Mouse (Mus musculus): ENCODE data around the gene Dmpk. TPM values are rescaled to one million over a fixed set of nuclear protein-coding genes. Genes with fewer than 3 reads are reported as not detected.

Dmpk gene
- polyA plus RNA-seq, 1 experiment from 2014 or later, result 10.1 TPM

DNA sequence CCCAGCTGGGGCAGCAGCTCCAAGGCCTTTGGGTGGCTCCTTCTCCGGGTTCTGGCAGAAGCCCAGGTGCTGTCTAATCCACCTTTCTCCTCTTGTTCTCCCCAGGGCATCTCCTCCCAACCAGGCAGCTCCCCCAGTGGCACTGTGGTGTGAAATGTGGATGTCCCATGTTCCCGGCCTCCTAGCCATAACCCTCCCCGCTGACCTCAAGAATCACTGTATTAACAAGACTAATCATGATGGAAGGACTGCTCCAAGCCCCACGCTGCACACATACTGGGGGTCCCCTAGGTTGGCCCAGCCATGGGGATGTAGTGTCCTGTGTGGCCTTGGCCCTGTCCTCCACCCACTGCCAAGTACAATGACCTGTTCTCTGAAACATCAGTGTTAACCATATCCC, 1.5 kb upstream of the Dmpk start:
- peaks cover 12% of the 10 kb centered on the region for H3K4me1 ChIP-seq (replicated peaks; ENCODE audit: control insufficient read depth, insufficient read depth, low read length)
- no peak for ATAC-seq
- H3K36me3 ChIP-seq (ENCODE audit: control insufficient read depth, insufficient read depth), result peaks cover 34% of the 10 kb centered on the region
- no peak overlapping the region for H3K4me3 ChIP-seq (replicated peaks; ENCODE audit: low read length)
- H3K9me3 ChIP-seq (ENCODE audit: control insufficient read depth, low read length), result no peaks in the 10 kb centered on the region
- no peak overlapping the region for H3K27ac ChIP-seq (ENCODE audit: low read length)
- 83% methylated on average over 4 of the region's 4 CpGs for WGBS
- no peak overlapping the region for H3K4me2 ChIP-seq (ENCODE audit: low read length)
- H3K27me3 ChIP-seq (replicated peaks; ENCODE audit: control insufficient read depth, insufficient read depth, low read length), result no peaks in the 10 kb centered on the region
- no peak overlapping the region for H3K9ac ChIP-seq (replicated peaks; ENCODE audit: low read depth, low read length)

DNA sequence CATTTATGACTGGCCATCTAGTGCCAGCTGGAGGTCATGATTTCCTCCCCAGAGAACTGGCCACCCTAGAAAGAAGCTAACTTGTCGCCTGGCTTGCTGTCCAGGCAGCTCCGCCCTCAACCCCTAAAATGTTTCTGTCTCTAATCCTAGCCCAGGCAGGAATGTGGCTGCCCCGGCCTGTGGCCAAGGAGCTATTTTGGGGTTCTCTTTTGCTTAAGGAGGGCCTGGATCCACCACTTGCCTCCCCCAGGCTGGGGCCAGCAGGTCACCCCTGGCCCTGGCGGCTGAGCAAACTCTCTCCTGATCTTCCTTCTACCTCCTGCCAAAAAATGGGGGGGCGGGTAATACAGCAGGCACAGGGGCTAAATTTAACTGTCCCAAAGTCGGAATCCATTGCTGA, 553 bp upstream of the Dmpk start:
- no peak for ATAC-seq
- Histone ChIP-seq H3K27me3 (replicated peaks; ENCODE audit: control insufficient read depth, insufficient read depth, low read length) (no peaks in the 10 kb centered on the region), H3K4me3 (replicated peaks; ENCODE audit: low read length) (no peak overlapping the region), H3K27ac (ENCODE audit: low read length) (no peak overlapping the region), H3K9ac (replicated peaks; ENCODE audit: low read depth, low read length) (no peak overlapping the region), H3K4me2 (ENCODE audit: low read length) (no peak overlapping the region), H3K36me3 (ENCODE audit: control insufficient read depth, insufficient read depth) (peaks cover 38% of the 10 kb centered on the region), H3K4me1 (replicated peaks; ENCODE audit: control insufficient read depth, insufficient read depth, low read length) (peaks cover 2% of the 10 kb centered on the region), H3K9me3 (ENCODE audit: control insufficient read depth, low read length) (no peaks in the 10 kb centered on the region)
- 64% methylated on average over 6 of the region's 6 CpGs for WGBS

DNA sequence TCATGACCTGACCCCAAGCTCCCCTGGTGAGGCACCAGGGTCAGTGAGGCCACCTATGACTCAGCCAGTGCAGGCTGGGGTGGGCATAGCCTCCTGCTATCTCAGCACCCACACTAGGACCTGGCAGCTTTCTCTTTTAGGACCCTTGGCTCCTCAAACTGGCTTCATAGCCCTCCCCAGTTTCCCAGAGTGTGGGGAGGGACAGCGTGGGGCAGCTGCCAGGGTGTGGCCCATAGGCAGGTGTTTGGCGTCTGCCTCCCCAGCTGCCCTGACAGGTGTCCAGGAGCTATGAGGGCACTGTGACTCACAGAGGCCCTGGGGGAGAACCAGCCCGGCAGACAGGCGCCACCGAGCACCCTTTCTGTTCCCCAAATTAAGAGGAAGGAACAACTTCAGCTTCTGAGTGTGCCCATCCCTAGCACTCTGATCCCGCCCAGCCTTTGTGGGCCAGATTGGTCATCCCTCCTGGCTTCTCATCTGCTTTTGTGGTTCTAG, 675 bp downstream of the Dmpk start:
- no peak for ATAC-seq
- Histone ChIP-seq H3K27me3 (replicated peaks; ENCODE audit: control insufficient read depth, insufficient read depth, low read length) (no peaks in the 10 kb centered on the region), H3K9me3 (ENCODE audit: control insufficient read depth, low read length) (no peaks in the 10 kb centered on the region), H3K36me3 (ENCODE audit: control insufficient read depth, insufficient read depth) (peaks cover 33% of the 10 kb centered on the region), H3K9ac (replicated peaks; ENCODE audit: low read depth, low read length) (no peak overlapping the region), H3K4me3 (replicated peaks; ENCODE audit: low read length) (no peak overlapping the region), H3K4me1 (replicated peaks; ENCODE audit: control insufficient read depth, insufficient read depth, low read length) (no peaks in the 10 kb centered on the region; the same call in 1 of the 2 replicates), H3K27ac (ENCODE audit: low read length) (no peak overlapping the region), H3K4me2 (ENCODE audit: low read length) (no peak overlapping the region)
- 79% methylated on average over 6 of the region's 6 CpGs for WGBS

DNA sequence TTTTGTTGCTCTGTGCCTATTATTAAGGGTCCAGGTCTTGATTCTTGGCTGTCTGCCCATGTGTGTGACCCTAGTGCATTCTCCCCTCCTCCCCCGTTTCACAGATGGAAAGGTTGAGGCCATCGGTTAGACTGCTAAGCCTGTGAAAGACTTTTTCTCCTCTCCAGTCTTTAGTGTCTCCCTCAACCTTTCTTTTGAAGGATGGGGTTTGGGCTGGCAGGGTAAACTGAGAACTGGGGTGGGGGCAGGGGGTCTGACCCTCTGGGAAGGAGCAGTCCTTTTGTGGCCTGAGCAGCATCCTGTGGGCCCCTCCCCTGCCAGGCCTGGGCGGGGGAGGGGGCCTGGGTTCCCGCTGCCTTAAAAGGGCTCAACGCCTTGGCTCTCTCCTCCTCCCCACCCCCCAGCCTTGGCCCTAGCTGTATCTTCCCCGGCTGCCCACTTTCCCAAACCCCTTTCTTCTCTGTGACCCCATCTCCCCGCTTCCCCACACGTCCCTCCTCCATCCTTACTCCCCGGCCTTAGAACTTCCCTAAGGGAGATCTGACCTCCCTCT, 1.3 kb downstream of the Dmpk start:
- no peaks in the 10 kb centered on the region for H3K9me3 ChIP-seq (ENCODE audit: control insufficient read depth, low read length)
- H3K27me3 ChIP-seq (replicated peaks; ENCODE audit: control insufficient read depth, insufficient read depth, low read length), result no peaks in the 10 kb centered on the region
- H3K36me3 ChIP-seq (ENCODE audit: control insufficient read depth, insufficient read depth), result peaks cover 32% of the 10 kb centered on the region
- WGBS, result 23% methylated on average over 9 of the region's 9 CpGs
- no peak overlapping the region for H3K27ac ChIP-seq (ENCODE audit: low read length)
- no peak overlapping the region for H3K9ac ChIP-seq (replicated peaks; ENCODE audit: low read depth, low read length)
- no peaks in the 10 kb centered on the region; the same call in 1 of the 2 replicates for H3K4me1 ChIP-seq (replicated peaks; ENCODE audit: control insufficient read depth, insufficient read depth, low read length)
- H3K4me2 ChIP-seq (ENCODE audit: low read length), result no peak overlapping the region
- ATAC-seq, result no peak
- no peak overlapping the region for H3K4me3 ChIP-seq (replicated peaks; ENCODE audit: low read length)

DNA sequence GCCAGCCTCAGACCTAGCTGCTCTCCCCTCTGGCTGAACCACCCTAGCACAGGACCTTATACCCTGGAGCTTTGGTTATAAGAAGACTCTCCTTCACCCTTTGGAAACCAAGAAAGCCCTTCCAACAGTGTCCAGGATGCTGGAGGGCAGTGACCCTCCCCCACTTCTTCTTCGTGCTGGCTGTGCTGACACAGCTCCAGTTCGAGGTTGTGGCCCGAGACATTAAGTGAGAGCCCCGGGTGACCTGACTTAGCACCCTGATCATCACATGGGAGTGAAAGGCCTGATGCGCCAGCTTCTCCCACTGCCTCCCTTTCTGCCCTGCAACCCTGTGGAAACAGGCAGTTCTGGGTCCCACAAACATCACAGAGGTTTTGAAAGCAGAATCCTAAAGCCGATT, 1.8 kb downstream of the Dmpk start:
- H3K9ac ChIP-seq (replicated peaks; ENCODE audit: low read depth, low read length), result no peak overlapping the region
- H3K36me3 ChIP-seq (ENCODE audit: control insufficient read depth, insufficient read depth), result peaks cover 29% of the 10 kb centered on the region
- H3K27ac ChIP-seq (ENCODE audit: low read length), result no peak overlapping the region
- H3K4me2 ChIP-seq (ENCODE audit: low read length), result no peak overlapping the region
- no peaks in the 10 kb centered on the region for H3K9me3 ChIP-seq (ENCODE audit: control insufficient read depth, low read length)
- ATAC-seq, result no peak
- H3K4me1 ChIP-seq (replicated peaks; ENCODE audit: control insufficient read depth, insufficient read depth, low read length), result no peaks in the 10 kb centered on the region; the same call in 1 of the 2 replicates
- no peaks in the 10 kb centered on the region for H3K27me3 ChIP-seq (replicated peaks; ENCODE audit: control insufficient read depth, insufficient read depth, low read length)
- 14% methylated on average over 6 of the region's 6 CpGs for WGBS
- H3K4me3 ChIP-seq (replicated peaks; ENCODE audit: low read length), result no peak overlapping the region

DNA sequence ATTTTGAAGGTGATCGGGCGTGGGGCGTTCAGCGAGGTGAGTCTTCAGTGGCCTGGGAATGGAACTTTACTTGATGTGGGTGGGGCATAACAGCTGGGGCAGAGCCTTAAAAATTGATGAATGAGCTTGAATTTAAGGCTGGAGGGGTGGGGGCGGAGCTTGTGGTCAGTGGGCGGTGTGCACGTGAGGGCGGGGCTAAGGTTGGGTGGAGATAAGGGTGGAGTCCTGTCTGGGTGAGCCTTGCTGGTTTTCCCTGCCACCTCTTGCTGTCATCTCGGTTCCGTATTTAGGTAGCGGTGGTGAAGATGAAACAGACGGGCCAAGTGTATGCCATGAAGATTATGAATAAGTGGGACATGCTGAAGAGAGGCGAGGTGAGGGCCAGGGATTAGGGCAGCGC, 2.4 kb downstream of the Dmpk start:
- no peaks in the 10 kb centered on the region for H3K27me3 ChIP-seq (replicated peaks; ENCODE audit: control insufficient read depth, insufficient read depth, low read length)
- WGBS, result 18% methylated on average over 14 of the region's 14 CpGs
- peaks cover 29% of the 10 kb centered on the region for H3K36me3 ChIP-seq (ENCODE audit: control insufficient read depth, insufficient read depth)
- no peaks in the 10 kb centered on the region for H3K9me3 ChIP-seq (ENCODE audit: control insufficient read depth, low read length)
- H3K27ac ChIP-seq (ENCODE audit: low read length), result no peak overlapping the region
- H3K4me3 ChIP-seq (replicated peaks; ENCODE audit: low read length), result no peak overlapping the region
- no peak overlapping the region for H3K9ac ChIP-seq (replicated peaks; ENCODE audit: low read depth, low read length)
- no peak for ATAC-seq
- no peaks in the 10 kb centered on the region; the same call in 1 of the 2 replicates for H3K4me1 ChIP-seq (replicated peaks; ENCODE audit: control insufficient read depth, insufficient read depth, low read length)
- H3K4me2 ChIP-seq (ENCODE audit: low read length), result no peak overlapping the region

DNA sequence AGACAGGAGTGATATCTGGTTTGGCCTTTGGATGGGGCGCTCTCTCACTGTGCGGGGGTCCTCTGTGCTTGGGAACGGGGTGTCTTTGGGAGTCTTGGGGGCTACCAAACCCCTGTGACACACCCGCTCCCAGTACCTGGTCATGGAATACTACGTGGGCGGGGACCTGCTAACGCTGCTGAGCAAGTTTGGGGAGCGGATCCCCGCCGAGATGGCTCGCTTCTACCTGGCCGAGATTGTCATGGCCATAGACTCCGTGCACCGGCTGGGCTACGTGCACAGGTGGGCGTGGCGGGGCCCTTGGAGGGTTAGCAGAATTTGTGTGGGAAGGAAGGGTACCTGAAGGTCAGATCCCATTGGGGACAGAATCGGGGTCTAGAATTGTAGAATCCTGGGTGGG, 3.1 kb downstream of the Dmpk start:
- Histone ChIP-seq H3K9me3 (ENCODE audit: control insufficient read depth, low read length) (no peaks in the 10 kb centered on the region), H3K36me3 (ENCODE audit: control insufficient read depth, insufficient read depth) (peaks cover 22% of the 10 kb centered on the region), H3K9ac (replicated peaks; ENCODE audit: low read depth, low read length) (no peak overlapping the region), H3K4me3 (replicated peaks; ENCODE audit: low read length) (no peak overlapping the region), H3K27me3 (replicated peaks; ENCODE audit: control insufficient read depth, insufficient read depth, low read length) (no peaks in the 10 kb centered on the region), H3K4me1 (replicated peaks; ENCODE audit: control insufficient read depth, insufficient read depth, low read length) (no peaks in the 10 kb centered on the region; the same call in 1 of the 2 replicates), H3K27ac (ENCODE audit: low read length) (no peak overlapping the region), H3K4me2 (ENCODE audit: low read length) (no peak overlapping the region)
- no peak for ATAC-seq
- 64% methylated on average over 18 of the region's 18 CpGs for WGBS

DNA sequence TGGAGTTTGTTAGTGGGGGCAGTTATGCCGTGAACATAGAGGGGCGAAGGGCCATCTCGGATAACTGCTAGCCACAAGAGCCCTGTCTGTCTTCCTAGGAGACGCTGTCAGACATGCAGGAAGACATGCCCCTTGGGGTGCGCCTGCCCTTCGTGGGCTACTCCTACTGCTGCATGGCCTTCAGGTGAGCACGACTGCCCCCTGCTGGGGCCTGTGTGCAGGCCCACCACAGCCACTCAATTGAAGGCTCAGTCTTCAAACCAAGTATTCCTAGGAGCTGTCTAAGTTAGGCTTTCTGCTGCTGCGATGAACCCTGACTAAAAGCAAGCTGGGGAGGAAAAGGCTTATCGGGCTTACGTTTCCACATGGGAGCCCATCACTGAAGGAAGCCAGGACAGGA, 5.2 kb downstream of the Dmpk start:
- Histone ChIP-seq H3K9me3 (ENCODE audit: control insufficient read depth, low read length) (no peaks in the 10 kb centered on the region), H3K36me3 (ENCODE audit: control insufficient read depth, insufficient read depth) (peaks cover 10% of the 10 kb centered on the region), H3K27ac (ENCODE audit: low read length) (no peak overlapping the region), H3K4me3 (replicated peaks; ENCODE audit: low read length) (no peak overlapping the region), H3K9ac (replicated peaks; ENCODE audit: low read depth, low read length) (no peak overlapping the region), H3K4me2 (ENCODE audit: low read length) (no peak overlapping the region), H3K4me1 (replicated peaks; ENCODE audit: control insufficient read depth, insufficient read depth, low read length) (peaks cover 18% of the 10 kb centered on the region), H3K27me3 (replicated peaks; ENCODE audit: control insufficient read depth, insufficient read depth, low read length) (no peaks in the 10 kb centered on the region)
- no peak for ATAC-seq
- 40% methylated on average over 10 of the region's 10 CpGs for WGBS

DNA sequence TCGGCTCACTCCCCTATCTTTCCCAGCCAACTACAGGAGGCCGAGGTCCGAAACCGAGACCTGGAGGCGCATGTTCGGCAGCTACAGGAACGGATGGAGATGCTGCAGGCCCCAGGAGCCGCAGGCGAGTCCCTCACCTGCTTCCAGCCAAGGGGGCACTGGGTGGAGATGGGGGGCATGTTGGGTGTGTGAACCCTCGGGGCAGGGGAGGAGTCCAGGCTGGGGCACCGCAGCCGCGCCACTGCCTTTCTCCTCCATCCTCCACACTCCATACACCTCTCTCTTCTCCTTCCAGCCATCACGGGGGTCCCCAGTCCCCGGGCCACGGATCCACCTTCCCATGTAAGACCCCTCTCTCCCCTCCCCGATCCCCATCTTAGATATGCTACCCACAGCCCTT, 8.3 kb downstream of the Dmpk start:
- 35% methylated on average over 17 of the region's 17 CpGs for WGBS
- Histone ChIP-seq H3K4me2 (ENCODE audit: low read length) (no peak overlapping the region), H3K9me3 (ENCODE audit: control insufficient read depth, low read length) (no peaks in the 10 kb centered on the region), H3K4me3 (replicated peaks; ENCODE audit: low read length) (no peak overlapping the region), H3K27ac (ENCODE audit: low read length) (no peak overlapping the region), H3K27me3 (replicated peaks; ENCODE audit: control insufficient read depth, insufficient read depth, low read length) (no peaks in the 10 kb centered on the region), H3K4me1 (replicated peaks; ENCODE audit: control insufficient read depth, insufficient read depth, low read length) (peaks cover 47% of the 10 kb centered on the region), H3K9ac (replicated peaks; ENCODE audit: low read depth, low read length) (peak overlapping the region; percentile 41; the same call in 1 of the 2 replicates), H3K36me3 (ENCODE audit: control insufficient read depth, insufficient read depth) (peaks cover 10% of the 10 kb centered on the region)
- ATAC-seq, result no peak

Measured in forebrain, embryonic 16.5 days (tissue).